Mouse (Mus musculus) G1E (cell line): ENCODE measurements around the gene Tshz2. TPM values are rescaled to one million over a fixed set of nuclear protein-coding genes. Genes with fewer than 3 reads are reported as not detected.

Source experiments
- ATAC-seq: 2 replicates; pipeline ENCODE4 v1.8.0; 2016; ENCODE audit warnings: mild to moderate bottlenecking; ENCODE audit not compliant: insufficient number of reproducible peaks, poor library complexity, low FRiP score, severe bottlenecking; ENCODE audit errors: extremely low read depth
- DNase-seq: peaks from one replicate; pipeline ENCODE4 v3.0.0; 2012; ENCODE audit warnings: low spot score
- H3K27me3 ChIP-seq: 2 replicates; pipeline ENCODE4 v1.6.1; 2012; ENCODE audit warnings: mild to moderate bottlenecking, low read length, inconsistent platforms; ENCODE audit not compliant: insufficient read depth
- H3K36me3 ChIP-seq: replicated peaks from 2 replicates; pipeline ENCODE3; 2012; ENCODE audit warnings: mild to moderate bottlenecking, inconsistent platforms
- H3K4me1 ChIP-seq: 2 replicates; pipeline ENCODE4 v1.6.1; 2012; ENCODE audit warnings: low read depth, low read length, inconsistent platforms, mixed read lengths; ENCODE audit not compliant: insufficient read depth
- H3K4me3 ChIP-seq: 2 replicates; pipeline ENCODE4 v1.5.1; 2012; ENCODE audit warnings: low read depth, mild to moderate bottlenecking, inconsistent platforms, low read length, moderate library complexity, mixed read lengths
- H3K9me3 ChIP-seq: replicated peaks from 2 replicates; pipeline ENCODE4 v1.6.1; 2012; ENCODE audit warnings: inconsistent platforms
- CTCF ChIP-seq: IDR thresholded peaks from 2 replicates; pipeline ENCODE4 v1.5.1; 2012; ENCODE audit warnings: low read depth, low read length, inconsistent platforms, mixed read lengths
- GATA1 ChIP-seq: IDR thresholded peaks from 2 replicates; pipeline ENCODE4 v1.6.1; 2012; ENCODE audit warnings: borderline replicate concordance, low read length, inconsistent platforms, mixed read lengths
- GATA2 ChIP-seq: IDR thresholded peaks from 2 replicates; pipeline ENCODE4 v1.6.1; 2012; ENCODE audit warnings: low read depth, low read length, inconsistent platforms, borderline replicate concordance
- POLR2AphosphoS5 ChIP-seq: IDR thresholded peaks from 2 replicates; pipeline ENCODE4 v1.6.1; 2012; ENCODE audit warnings: low read depth, low read length, inconsistent platforms; ENCODE audit not compliant: insufficient replicate concordance
- TAL1 ChIP-seq: conservative IDR thresholded peaks from 2 replicates; pipeline ENCODE4 v1.6.1; 2012; ENCODE audit warnings: low read depth, low read length, inconsistent platforms, mixed read lengths
- polyA plus RNA-seq: library from polyadenylated mRNA; stranded (reverse); fragments of >175 nt; gene quantifications from 2 replicates; pipeline ENCODE4 v1.2.3, GENCODE M21; 2012
- total RNA-seq, 2 experiments: library from RNA; stranded (forward) in 1 of 2; stranded (reverse) in 1 of 2; fragments of 200-1000 nt in 1 of 2; fragments of >200 nt in 1 of 2; fragmentation: Nextera tagmentation in 1 of 2; gene quantifications; 2 replicates each; pipeline ENCODE4 v1.2.3; 2014 to 2017

Tshz2 gene
- total and polyA plus RNA-seq, 3 experiments: 0.16 TPM; not detected in 2

DNA sequence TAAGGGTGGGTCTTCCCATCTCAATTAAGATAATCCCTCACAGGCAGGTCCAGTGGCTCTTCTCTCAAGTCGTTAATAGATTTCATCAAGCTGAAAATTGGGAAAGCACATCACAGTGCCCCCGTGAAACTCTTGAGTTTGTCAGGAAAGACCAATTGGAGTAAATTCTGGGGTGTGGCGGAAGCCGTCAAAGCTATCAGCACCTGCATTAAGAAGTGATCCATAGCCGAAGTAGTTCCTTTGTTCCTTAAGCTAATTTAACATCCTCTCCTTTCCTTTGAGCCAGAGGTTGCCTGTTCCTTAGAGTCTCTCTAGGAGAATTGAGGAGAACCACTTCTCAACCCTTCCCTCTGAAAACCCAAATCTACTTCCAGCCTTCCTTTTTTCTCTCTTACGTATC lies 16.8 kb upstream of the Tshz2 start:
- peaks cover 72% of the 10 kb centered on the region for H3K9me3 ChIP-seq
- ATAC-seq: no peak

DNA sequence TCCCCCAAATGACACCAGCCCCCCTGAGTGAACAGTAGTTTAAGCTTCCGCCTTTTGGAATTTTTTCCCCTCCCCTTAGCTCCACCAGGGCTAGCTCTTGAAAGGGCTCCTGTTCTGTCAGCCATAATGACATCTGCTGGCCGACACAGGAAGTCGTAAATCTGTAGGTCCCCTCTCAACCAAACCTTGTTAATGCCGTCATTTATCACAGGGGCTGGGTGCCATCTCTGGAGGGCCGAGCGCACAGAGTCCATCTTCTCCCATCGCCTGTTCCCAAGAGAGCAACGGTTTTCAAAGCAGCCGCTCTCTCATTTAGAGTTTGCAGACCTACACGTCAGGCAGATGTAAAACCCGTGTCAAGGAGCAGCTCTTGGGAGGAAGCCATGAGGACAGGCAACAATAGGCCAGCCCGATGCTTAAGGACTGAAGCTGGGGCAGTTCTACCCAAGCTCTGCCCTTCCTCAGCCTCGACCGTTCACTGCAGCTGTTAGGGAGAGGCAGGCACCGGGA lies 11.6 kb upstream of the Tshz2 start:
- Histone ChIP-seq H3K4me3 (no peak overlapping the region; the same call in 1 of the 2 replicates), H3K9me3 (peaks cover 81% of the 10 kb centered on the region)
- DNase-seq: no peak

More for the DNA sequence above, 16.8 kb upstream of the Tshz2 start:
- DNase-seq: no peak
- H3K4me3 ChIP-seq: no peak overlapping the region
- no peaks in the 10 kb centered on the region for H3K4me1 ChIP-seq
- no peak for TF ChIP-seq POLR2AphosphoS5
- H3K36me3 ChIP-seq: no peaks in the 10 kb centered on the region
- H3K27me3 ChIP-seq: no peaks in the 10 kb centered on the region

GRCm38 (mm10) chr2:169630070-169630469 lies 2.7 kb upstream of the Tshz2 start:
- ATAC-seq: no peak

More for the DNA sequence above, 11.6 kb upstream of the Tshz2 start:
- no peaks in the 10 kb centered on the region for H3K27me3 ChIP-seq
- TF ChIP-seq TAL1 (no peak), POLR2AphosphoS5 (no peak), GATA1 (no peak), CTCF (no peak), GATA2 (no peak)
- ATAC-seq: no peak
- no peaks in the 10 kb centered on the region for H3K4me1 ChIP-seq
- H3K36me3 ChIP-seq: no peaks in the 10 kb centered on the region

DNA sequence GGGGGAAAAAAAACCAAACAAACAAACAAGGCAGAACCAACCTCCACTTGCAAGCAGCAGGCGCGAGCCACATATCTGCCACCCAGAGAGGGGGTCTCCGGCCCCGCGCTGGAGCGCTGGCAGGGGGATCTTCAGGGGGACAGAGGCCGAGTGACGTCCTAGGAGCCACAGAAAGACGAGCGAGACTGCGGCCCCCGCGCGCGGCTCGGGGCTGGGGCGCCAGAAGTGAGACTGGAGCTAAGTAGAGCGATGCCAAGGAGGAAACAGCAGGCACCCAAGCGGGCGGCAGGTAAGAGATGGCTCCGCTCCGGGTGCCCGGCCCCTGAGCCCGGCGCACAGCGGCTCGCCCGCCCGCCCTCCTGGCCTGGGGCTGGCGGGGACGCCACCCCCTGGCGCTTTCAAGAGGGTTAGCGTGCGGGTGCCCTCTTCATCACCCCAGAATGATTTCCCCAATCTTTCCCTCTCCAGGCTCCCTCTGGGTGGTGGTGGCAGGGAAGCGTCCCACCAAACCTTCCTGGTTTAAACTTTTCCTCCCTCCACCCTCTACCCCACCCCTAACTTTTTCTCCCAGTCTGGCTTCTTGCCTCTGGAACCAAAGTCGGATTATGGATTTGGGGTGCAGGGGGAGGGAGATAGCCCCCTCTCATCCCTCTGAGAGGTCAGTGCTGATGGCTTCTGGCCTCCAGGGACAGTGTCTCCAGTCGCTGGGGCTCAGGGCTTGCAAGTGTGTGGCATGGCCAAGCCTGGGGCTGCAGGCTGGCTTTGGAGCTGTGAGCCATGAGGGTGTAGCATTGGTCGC lies 877 bp downstream of the Tshz2 start:
- Histone ChIP-seq H3K9me3 (peaks cover 77% of the 10 kb centered on the region), H3K4me3 (no peak overlapping the region; the same call in 1 of the 2 replicates), H3K27me3 (no peaks in the 10 kb centered on the region), H3K4me1 (no peaks in the 10 kb centered on the region), H3K36me3 (no peaks in the 10 kb centered on the region)
- ATAC-seq: no peak
- no peak for DNase-seq
- TF ChIP-seq CTCF: no peak

More at GRCm38 (mm10) chr2:169630070-169630469, 2.7 kb upstream of the Tshz2 start:
- no peaks in the 10 kb centered on the region for H3K27me3 ChIP-seq
- H3K4me3 ChIP-seq: no peak overlapping the region
- no peaks in the 10 kb centered on the region for H3K36me3 ChIP-seq
- H3K9me3 ChIP-seq: peaks cover 82% of the 10 kb centered on the region
- no peak for DNase-seq
- TF ChIP-seq CTCF (no peak), GATA2 (no peak), GATA1 (no peak), POLR2AphosphoS5 (no peak), TAL1 (no peak)
- no peaks in the 10 kb centered on the region for H3K4me1 ChIP-seq

DNA sequence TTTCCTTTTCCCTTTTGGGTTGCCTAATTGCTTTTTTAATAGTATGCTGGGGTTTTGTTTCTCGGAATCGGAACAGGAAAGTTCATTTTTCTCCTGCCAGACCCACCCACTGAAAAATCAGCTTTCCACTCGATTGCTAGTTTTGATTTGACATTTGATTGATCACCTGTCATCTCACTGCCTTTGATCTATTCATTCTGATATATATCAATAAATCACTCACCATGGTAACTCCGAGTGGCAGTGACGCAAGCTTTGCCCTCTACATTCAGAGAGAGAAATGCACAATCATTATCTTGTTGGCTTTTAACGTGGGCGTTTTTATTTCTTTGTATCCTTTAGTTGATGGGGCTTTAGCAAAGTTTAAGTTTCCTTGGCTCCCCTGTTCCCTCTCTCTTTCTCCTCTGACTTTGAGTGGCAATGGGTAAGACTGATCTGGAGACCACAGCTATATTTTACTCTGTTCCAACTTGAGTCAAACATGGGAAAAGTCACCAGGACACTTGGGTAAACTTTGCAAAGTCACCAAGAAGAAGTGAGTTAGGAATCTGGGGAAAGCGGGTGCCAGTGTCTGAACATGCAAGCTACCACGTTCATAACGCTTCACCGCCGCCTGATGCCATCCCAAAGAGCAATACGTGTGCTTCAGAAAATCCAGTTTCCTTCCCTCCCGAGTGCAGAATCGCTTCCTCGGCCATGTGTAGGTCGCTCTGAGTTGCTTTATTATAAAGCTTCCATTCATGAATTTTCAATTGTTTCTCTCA lies 2.0 kb downstream of the Tshz2 start:
- H3K36me3 ChIP-seq: no peaks in the 10 kb centered on the region
- H3K4me3 ChIP-seq: no peak overlapping the region
- no peak for ATAC-seq
- no peaks in the 10 kb centered on the region for H3K4me1 ChIP-seq
- peaks cover 68% of the 10 kb centered on the region for H3K9me3 ChIP-seq
- no peaks in the 10 kb centered on the region for H3K27me3 ChIP-seq
- no peak for DNase-seq
- TF ChIP-seq GATA1: no peak
- TF ChIP-seq POLR2AphosphoS5: no peak
- TF ChIP-seq TAL1: no peak
- TF ChIP-seq GATA2: no peak
- TF ChIP-seq CTCF: no peak

DNA sequence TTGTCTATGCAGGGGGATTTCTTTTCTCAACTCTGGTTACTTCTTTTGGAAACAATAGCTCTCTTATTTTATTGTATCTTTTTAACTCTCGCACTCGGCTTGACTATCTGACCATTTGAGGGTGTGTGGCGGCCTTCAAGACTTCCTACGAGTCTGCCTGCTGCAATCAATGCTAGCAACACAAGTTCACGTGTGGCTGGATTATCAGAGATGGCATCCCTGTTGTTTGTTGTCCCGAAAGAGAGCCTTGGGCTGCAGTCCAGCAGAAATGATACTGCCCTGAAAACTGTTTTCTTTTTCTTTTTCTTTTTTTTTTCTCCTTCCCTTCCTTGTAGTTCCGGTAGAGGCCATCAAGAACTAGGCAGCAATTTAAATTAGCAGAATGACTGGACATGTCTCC lies 2.6 kb downstream of the Tshz2 start:
- no peak overlapping the region for H3K4me3 ChIP-seq
- TF ChIP-seq GATA2 (no peak), GATA1 (no peak), CTCF (no peak), POLR2AphosphoS5 (no peak), TAL1 (no peak)
- ATAC-seq (no peak), DNase-seq (no peak)
- H3K4me1 ChIP-seq: no peaks in the 10 kb centered on the region
- no peaks in the 10 kb centered on the region for H3K36me3 ChIP-seq
- peaks cover 68% of the 10 kb centered on the region for H3K9me3 ChIP-seq
- no peaks in the 10 kb centered on the region for H3K27me3 ChIP-seq
